Mouse (Mus musculus): Measurements from ENCODE around the gene Nxn.

The Nxn gene

GRCm38 (mm10) chr11:76363636-76364035 lies 35.3 kb downstream of the Nxn start:
- no peak for DNase-seq (ENCODE audit: low read depth, low spot score)

- DNase-seq (ENCODE audit: low read depth, low spot score): no peak
Measured at GRCm38 (mm10) chr11:76363178-76363577, 35.8 kb downstream of the Nxn start.

GRCm38 (mm10) chr11:76361422-76361821 lies 37.5 kb downstream of the Nxn start:
- DNase-seq (ENCODE audit: low read depth, low spot score): no peak

GRCm38 (mm10) chr11:76360255-76360654 lies 38.7 kb downstream of the Nxn start:
- no peak for DNase-seq (ENCODE audit: low read depth, low spot score)

GRCm38 (mm10) chr11:76358628-76359320 lies 40.2 kb downstream of the Nxn start:
- peak; percentile 70 for DNase-seq (ENCODE audit: low read depth, low spot score)

- no peak for DNase-seq (ENCODE audit: low read depth, low spot score)
Measured at GRCm38 (mm10) chr11:76357464-76357863, 41.5 kb downstream of the Nxn start.

- DNase-seq (ENCODE audit: low read depth, low spot score): no peak
Measured at GRCm38 (mm10) chr11:76356091-76356490, 42.8 kb downstream of the Nxn start.

- no peak for DNase-seq (ENCODE audit: low read depth, low spot score)
Measured at GRCm38 (mm10) chr11:76355425-76355824, 43.5 kb downstream of the Nxn start.

- no peak for DNase-seq (ENCODE audit: low read depth, low spot score)
Measured at GRCm38 (mm10) chr11:76352861-76353558, 45.9 kb downstream of the Nxn start.

- DNase-seq (ENCODE audit: low read depth, low spot score): no peak
Measured at GRCm38 (mm10) chr11:76351624-76352011, 47.3 kb downstream of the Nxn start.

GRCm38 (mm10) chr11:76350931-76351623 lies 47.9 kb downstream of the Nxn start:
- DNase-seq (ENCODE audit: low read depth, low spot score): no peak

GRCm38 (mm10) chr11:76349833-76350232 lies 49.1 kb downstream of the Nxn start:
- no peak for DNase-seq (ENCODE audit: low read depth, low spot score)

- no peak for DNase-seq (ENCODE audit: low read depth, low spot score)
Measured at GRCm38 (mm10) chr11:76347589-76347988, 51.4 kb downstream of the Nxn start.

- DNase-seq (ENCODE audit: low read depth, low spot score): peak; percentile 83
Measured at GRCm38 (mm10) chr11:76343031-76343430, 55.9 kb downstream of the Nxn start.

GRCm38 (mm10) chr11:76341884-76342645 lies 56.9 kb downstream of the Nxn start:
- DNase-seq (ENCODE audit: low read depth, low spot score): no peak

GRCm38 (mm10) chr11:76341163-76341562 lies 57.8 kb downstream of the Nxn start:
- DNase-seq (ENCODE audit: low read depth, low spot score): no peak

GRCm38 (mm10) chr11:76339830-76340229 lies 59.1 kb downstream of the Nxn start:
- DNase-seq (ENCODE audit: low read depth, low spot score): no peak

- no peak for DNase-seq (ENCODE audit: low read depth, low spot score)
Measured at GRCm38 (mm10) chr11:76339141-76339540, 59.8 kb downstream of the Nxn start.

- no peak for DNase-seq (ENCODE audit: low read depth, low spot score)
Measured at GRCm38 (mm10) chr11:76338656-76339055, 60.3 kb downstream of the Nxn start.

- DNase-seq (ENCODE audit: low read depth, low spot score): no peak
Measured at GRCm38 (mm10) chr11:76337764-76338163, 61.2 kb downstream of the Nxn start.

GRCm38 (mm10) chr11:76337236-76337635 lies 61.7 kb downstream of the Nxn start:
- DNase-seq (ENCODE audit: low read depth, low spot score): no peak

GRCm38 (mm10) chr11:76336224-76336623 lies 62.7 kb downstream of the Nxn start:
- DNase-seq (ENCODE audit: low read depth, low spot score): no peak
